Mouse (Mus musculus) induced T-regulatory cell, adult 2 months (primary cell): ENCODE data around the gene Cacna2d1.

ENCODE experiments used
- DNase-seq: peaks from one replicate; pipeline ENCODE4 v3.0.0-alpha.2; 2012; ENCODE audit warnings: low read depth

Gene Cacna2d1

GRCm38 (mm10) chr5:15983354-15983753 lies 48.9 kb downstream of the Cacna2d1 start:
- DNase-seq, result no peak

GRCm38 (mm10) chr5:15985228-15985858 lies 50.9 kb downstream of the Cacna2d1 start:
- no peak for DNase-seq

GRCm38 (mm10) chr5:15985901-15986300 lies 51.4 kb downstream of the Cacna2d1 start:
- DNase-seq, result no peak

GRCm38 (mm10) chr5:15991428-15992139 lies 57.1 kb downstream of the Cacna2d1 start:
- no peak for DNase-seq

GRCm38 (mm10) chr5:15993252-15993944 lies 58.9 kb downstream of the Cacna2d1 start:
- DNase-seq, result no peak

- DNase-seq, result no peak
Observed at GRCm38 (mm10) chr5:15997190-15997589, 62.7 kb downstream of the Cacna2d1 start.

- DNase-seq, result no peak
Observed at GRCm38 (mm10) chr5:15997769-15998168, 63.3 kb downstream of the Cacna2d1 start.

- no peak for DNase-seq
Observed at GRCm38 (mm10) chr5:16000917-16001316, 66.4 kb downstream of the Cacna2d1 start.

GRCm38 (mm10) chr5:16002431-16003063 lies 68.1 kb downstream of the Cacna2d1 start:
- no peak for DNase-seq

- no peak for DNase-seq
Observed at GRCm38 (mm10) chr5:16004305-16004704, 69.8 kb downstream of the Cacna2d1 start.

GRCm38 (mm10) chr5:16006964-16007363 lies 72.5 kb downstream of the Cacna2d1 start:
- no peak for DNase-seq

GRCm38 (mm10) chr5:16013649-16014048 lies 79.2 kb downstream of the Cacna2d1 start:
- no peak for DNase-seq

- DNase-seq, result no peak
Observed at GRCm38 (mm10) chr5:16014392-16014791, 79.9 kb downstream of the Cacna2d1 start.

- DNase-seq, result no peak
Observed at GRCm38 (mm10) chr5:16024626-16025417, 90.3 kb downstream of the Cacna2d1 start.

- no peak for DNase-seq
Observed at GRCm38 (mm10) chr5:16028881-16029280, 94.4 kb downstream of the Cacna2d1 start.

- DNase-seq, result no peak
Observed at GRCm38 (mm10) chr5:16029481-16029880, 95.0 kb downstream of the Cacna2d1 start.

- no peak for DNase-seq
Observed at GRCm38 (mm10) chr5:16033569-16033968, 99.1 kb downstream of the Cacna2d1 start.

- DNase-seq, result no peak
Observed at GRCm38 (mm10) chr5:16035259-16035658, 100.8 kb downstream of the Cacna2d1 start.

GRCm38 (mm10) chr5:16045147-16045878 lies 110.8 kb downstream of the Cacna2d1 start:
- DNase-seq, result no peak

GRCm38 (mm10) chr5:16047452-16048191 lies 113.1 kb downstream of the Cacna2d1 start:
- no peak for DNase-seq
